Mouse (Mus musculus): Measurements from ENCODE around the gene Il18rap.
"Not testable (repeated sequence)": the region's sequence is repeated elsewhere in the genome, so short reads cannot be mapped to it uniquely, and the experiment has no call there.

Gene Il18rap

GRCm38 (mm10) chr1:40544650-40545049, 29.5 kb downstream of the Il18rap start:
- peak; percentile 25 for DNase-seq (ENCODE audit: low read depth, low spot score)

DNA sequence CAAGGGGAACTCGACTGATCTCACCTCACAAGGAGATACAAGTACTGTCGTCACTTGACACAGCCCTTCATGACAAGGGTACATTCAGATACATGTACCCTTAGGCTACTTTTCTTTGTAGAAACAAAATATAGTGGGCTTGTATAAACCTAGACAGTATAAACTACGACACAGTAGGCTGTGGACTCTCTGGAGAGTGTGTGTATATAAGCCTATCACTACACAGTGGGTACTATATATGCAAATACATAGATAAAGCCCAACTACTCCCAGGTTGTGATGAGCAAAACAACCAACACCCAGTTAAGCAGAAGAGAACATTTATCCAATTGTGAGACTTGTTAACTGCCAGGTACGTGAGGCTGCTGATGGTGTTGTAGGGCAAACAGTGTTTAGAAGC, 31.5 kb downstream of the Il18rap start:
- no peak for DNase-seq (ENCODE audit: low read depth, low spot score)

DNA sequence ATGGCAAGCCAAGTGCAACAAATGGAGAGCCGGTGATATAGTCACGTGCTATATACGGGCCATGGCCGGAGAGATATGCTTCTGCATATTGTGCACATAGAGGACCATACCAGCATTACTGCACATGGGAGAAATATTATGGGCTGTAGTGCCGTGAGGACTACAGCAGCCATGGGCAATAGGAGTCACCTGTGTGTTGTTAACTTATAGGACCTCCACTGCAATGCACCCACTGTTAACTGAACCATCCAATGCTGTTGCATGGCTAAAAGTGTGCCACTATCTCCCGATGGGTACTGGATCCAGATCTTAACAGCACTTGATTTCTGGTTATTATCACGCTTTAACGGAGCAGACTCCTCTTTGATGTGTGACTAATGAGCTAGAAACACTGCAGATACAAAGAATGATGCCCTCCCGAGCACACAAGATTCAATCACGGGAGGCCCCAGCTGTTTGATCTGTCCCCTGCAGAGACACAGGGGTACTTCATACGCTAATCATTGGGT, 32.0 kb downstream of the Il18rap start:
- no peak for DNase-seq (ENCODE audit: low read depth, low spot score)

DNA sequence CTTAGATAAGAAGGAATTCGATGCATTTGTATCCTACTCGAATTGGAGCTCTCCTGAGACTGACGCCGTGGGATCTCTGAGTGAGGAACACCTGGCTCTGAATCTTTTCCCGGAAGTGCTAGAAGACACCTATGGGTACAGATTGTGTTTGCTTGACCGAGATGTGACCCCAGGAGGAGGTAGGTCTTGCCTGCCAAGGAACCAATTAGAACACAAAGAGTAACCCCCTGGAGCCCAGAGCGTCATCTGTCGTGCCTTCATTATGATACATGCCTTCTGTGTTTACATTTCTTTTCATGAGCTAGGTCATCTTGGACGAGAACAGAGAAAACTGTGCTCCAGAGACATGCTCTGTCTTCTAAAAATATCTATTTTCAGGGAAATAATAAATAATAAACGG, 32.6 kb downstream of the Il18rap start:
- DNase-seq (ENCODE audit: low read depth, low spot score) = no peak

- DNase-seq (ENCODE audit: low read depth, low spot score) = no peak
Measured at GRCm38 (mm10) chr1:40569374-40569773, 54.2 kb downstream of the Il18rap start.

- no peak for DNase-seq (ENCODE audit: low read depth, low spot score)
Measured at GRCm38 (mm10) chr1:40579784-40580183, 64.6 kb downstream of the Il18rap start, which contains the start of gene Slc9a4. Gene Slc9a4, plus strand, starts transcription at chr1:40580081.

GRCm38 (mm10) chr1:40580269-40580668, 65.1 kb downstream of the Il18rap start:
- DNase-seq (ENCODE audit: low read depth, low spot score) = no peak

DNA sequence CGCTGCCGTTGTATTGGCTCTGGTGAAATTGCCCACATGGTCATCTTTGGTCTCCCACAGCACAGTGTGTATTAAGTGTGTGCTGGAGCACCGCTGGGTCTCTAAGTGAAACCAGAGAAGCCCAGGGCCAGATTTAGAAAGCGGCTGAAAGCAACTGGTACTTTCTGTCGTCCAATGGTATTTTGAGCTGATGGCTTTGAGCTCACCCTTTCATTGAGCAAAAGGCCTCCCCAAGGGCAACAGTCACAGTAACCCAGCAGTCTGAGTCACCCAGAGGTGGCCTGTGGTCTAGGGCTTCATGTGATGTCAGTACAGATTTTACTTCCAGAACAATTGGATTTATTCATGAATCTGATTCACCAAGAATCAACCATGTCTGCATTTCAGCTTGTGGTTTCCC, 71.6 kb downstream of the Il18rap start:
- DNase-seq (ENCODE audit: low read depth, low spot score) = no peak

- DNase-seq (ENCODE audit: low read depth, low spot score) = no peak
Measured at GRCm38 (mm10) chr1:40590931-40591330, 75.8 kb downstream of the Il18rap start.

DNA sequence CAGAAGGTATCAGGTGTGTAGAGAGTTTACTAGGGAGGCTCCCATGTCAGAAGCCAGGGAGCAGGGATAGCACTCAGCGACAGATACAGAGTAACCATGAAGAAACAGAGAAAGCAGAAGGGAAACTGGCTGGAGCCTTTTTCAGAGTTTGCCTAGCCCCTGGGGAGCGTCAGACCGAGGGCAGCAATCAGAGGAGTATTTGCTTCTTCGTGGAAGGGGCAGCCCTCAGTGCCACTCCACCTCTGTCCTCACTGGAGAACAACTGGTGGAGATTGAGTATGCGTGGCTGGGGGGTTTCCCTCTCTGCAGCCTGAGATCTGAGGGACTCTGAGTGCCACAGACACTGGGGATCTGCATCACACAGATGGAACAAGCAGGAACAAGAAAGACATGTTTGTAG, 82.7 kb downstream of the Il18rap start:
- no peak for DNase-seq (ENCODE audit: low read depth, low spot score)

DNA sequence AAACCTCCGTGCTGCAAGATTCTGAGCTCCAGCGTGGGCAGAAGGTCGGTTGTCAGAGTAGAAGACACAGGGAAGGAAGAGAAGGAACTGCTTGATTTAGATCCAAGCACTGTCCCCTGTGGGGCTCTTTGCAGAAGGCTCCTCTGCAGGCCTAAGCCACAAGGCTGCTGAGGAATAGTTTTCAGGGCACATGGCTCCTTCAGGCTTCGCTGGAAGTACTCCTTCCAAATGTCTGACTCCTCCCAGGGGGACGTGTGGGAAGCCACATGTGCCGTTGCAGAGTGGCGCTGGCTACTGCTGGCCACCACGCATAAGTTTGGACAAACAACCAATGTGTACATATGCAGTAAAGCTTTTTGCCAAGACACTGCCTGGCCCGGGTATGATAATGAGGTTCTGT, 84.5 kb downstream of the Il18rap start:
- not testable (repeated sequence) for DNase-seq (ENCODE audit: low read depth, low spot score)

DNA sequence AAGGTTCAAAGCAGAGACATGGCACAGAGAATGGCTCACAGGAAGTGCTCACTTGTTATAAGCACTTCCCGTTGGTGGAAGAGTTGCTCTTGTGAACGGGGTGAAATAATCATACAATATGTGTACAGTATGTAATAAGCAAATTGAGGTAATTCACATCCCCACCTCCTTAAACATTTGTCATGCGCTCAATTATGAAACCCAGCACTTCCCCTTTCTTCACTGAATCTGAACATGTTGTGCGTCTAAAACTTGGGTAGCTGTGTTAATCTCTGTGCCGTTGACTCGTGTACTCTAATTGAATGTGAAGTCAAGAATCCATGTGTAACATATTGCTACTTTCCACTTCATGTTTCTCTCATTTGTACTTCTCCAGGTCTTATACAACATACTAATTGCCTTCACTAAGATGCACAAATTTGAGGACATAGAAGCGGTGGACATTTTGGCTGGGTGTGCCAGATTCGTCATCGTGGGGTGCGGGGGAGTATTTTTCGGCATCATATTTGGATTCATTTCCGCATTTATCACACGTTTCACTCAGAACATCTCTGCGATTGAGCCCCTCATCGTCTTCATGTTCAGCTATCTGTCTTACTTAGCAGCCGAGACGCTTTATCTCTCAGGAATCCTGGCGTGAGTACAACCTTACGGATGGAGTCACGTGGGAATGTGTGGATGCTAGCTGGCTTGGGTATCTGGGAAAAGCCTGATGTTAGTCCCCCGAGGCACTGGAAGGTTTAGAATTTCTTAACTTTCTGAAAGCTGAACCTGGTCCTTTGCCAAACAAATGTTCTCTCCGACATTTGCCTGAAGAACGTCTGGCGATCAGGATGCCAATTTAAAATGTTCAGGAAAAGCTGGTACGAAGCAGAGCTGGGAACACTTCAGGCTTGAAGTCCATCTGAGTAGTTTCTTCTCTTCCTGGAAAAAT, 85.5 kb downstream of the Il18rap start:
- no peak for DNase-seq (ENCODE audit: low read depth, low spot score)

Measured in c-Kit-negative CD71-positive TER-119-positive erythroid progenitor cells, embryonic 14.5 days (primary cell).